In the genomic region with DNA sequence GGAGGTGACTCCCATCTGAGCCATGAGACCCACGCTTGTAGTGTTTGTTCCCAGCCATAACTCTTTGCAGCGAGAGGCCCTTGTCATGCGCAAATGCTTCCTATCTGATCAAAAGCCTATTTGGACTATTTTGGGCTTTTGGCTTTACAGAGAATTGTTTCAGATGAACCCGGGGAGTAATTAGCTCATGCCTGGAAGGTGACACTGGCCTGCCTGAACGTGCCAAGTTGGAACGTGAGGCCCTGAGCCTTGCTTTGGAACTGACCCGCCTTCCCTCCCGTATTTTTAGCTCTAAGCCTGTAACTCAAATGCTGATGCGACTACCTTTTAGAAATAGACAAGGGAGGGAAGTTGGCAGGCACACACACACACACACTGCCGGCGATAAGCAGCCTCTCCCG, we compare ENCODE assay signal across 9 mouse cellular contexts.
DNase-seq lines count a peak whose midpoint lies in the region; ATAC-seq and TF ChIP-seq lines count a peak whose summit lies in the region.
"Had no signal": no experiment of that assay in that cellular context is flagged by ENCODE, and none has a peak within 500 bp of the region (broad histone marks: within the 10 kb centered on the region; RNA-seq: fewer than 3 reads in every experiment).

No protein-coding gene starts in this region.

- no peak overlapping the region for H3K4me3 ChIP-seq in kidney, embryonic 16.5 days (ENCODE audit: low read length)
- H3K4me3 ChIP-seq in kidney, adult 2 months (ENCODE audit: insufficient read depth, low read depth, low read length): no peak overlapping the region
- H3K4me3 ChIP-seq in embryonic facial prominence, embryonic 15.5 days (replicated peaks): peak overlapping the region; percentile 23
- H3K4me3 ChIP-seq in intestine, embryonic 15.5 days (replicated peaks): no peak overlapping the region
- no peak overlapping the region for H3K4me3 ChIP-seq in neural tube, embryonic 15.5 days (replicated peaks)

- H3K27ac ChIP-seq in kidney, embryonic 16.5 days (ENCODE audit: low read length): peak overlapping the region; percentile 69
- no peak overlapping the region for H3K27ac ChIP-seq in kidney, adult 2 months (ENCODE audit: insufficient read depth, low read depth, low read length)
- peak overlapping the region; percentile 67 for H3K27ac ChIP-seq in embryonic facial prominence, embryonic 15.5 days (replicated peaks)
- H3K27ac ChIP-seq in intestine, embryonic 15.5 days: peak overlapping the region; percentile 30
- no peak overlapping the region for H3K27ac ChIP-seq in neural tube, embryonic 15.5 days (replicated peaks)
- H3K27ac ChIP-seq: liver, embryonic 14.5 days had no signal

- no peak for DNase-seq in kidney, adult 2 months
- peak; percentile 45 for DNase-seq in cerebellum, adult 8-10 months
- DNase-seq in c-Kit-positive CD71-positive TER-119-positive erythroid progenitor cells, embryonic 14.5 days (ENCODE audit: low spot score): no peak

- peaks cover 40% of the 10 kb centered on the region for H3K4me1 ChIP-seq in kidney, embryonic 16.5 days (ENCODE audit: insufficient read depth, low read length)
- H3K4me1 ChIP-seq in kidney, adult 2 months (ENCODE audit: control insufficient read depth, insufficient read depth, low read length): no peaks in the 10 kb centered on the region
- peaks cover 44% of the 10 kb centered on the region for H3K4me1 ChIP-seq in embryonic facial prominence, embryonic 15.5 days
- peaks cover 14% of the 10 kb centered on the region; the same call in 1 of the 2 replicates for H3K4me1 ChIP-seq in intestine, embryonic 15.5 days (replicated peaks)
- H3K4me1 ChIP-seq in neural tube, embryonic 15.5 days: peaks cover 18% of the 10 kb centered on the region

- no peak for ATAC-seq in kidney, embryonic 16.5 days (ENCODE audit: low FRiP score, low TSS enrichment)
- no peak for ATAC-seq in embryonic facial prominence, embryonic 15.5 days (ENCODE audit: insufficient number of reproducible peaks, low FRiP score, low TSS enrichment, low read depth)
- ATAC-seq in intestine, embryonic 15.5 days: no peak
- no peak for ATAC-seq in monocyte, adult 5-6 weeks (replicated peaks; ENCODE audit: insufficient number of reproducible peaks, low FRiP score, low TSS enrichment, poor library complexity, severe bottlenecking)
- no peak for ATAC-seq in neural tube, embryonic 15.5 days (ENCODE audit: low FRiP score)

- H3K9me3 ChIP-seq in kidney, embryonic 16.5 days (ENCODE audit: low read length): no peaks in the 10 kb centered on the region
- no peaks in the 10 kb centered on the region for H3K9me3 ChIP-seq in embryonic facial prominence, embryonic 15.5 days (replicated peaks)
- H3K9me3 ChIP-seq in intestine, embryonic 15.5 days: no peaks in the 10 kb centered on the region
- H3K9me3 ChIP-seq in neural tube, embryonic 15.5 days (replicated peaks): no peaks in the 10 kb centered on the region

- WGBS in kidney, embryonic 16.5 days: 70% methylated on average over 12 of the region's 12 CpGs
- 68% methylated on average over 12 of the region's 12 CpGs for WGBS in kidney, adult 2 months
- 60% methylated on average over 12 of the region's 12 CpGs for WGBS in embryonic facial prominence, embryonic 15.5 days
- 71% methylated on average over 12 of the region's 12 CpGs for WGBS in intestine, embryonic 15.5 days
- 73% methylated on average over 12 of the region's 12 CpGs for WGBS in neural tube, embryonic 15.5 days

- TF ChIP-seq POLR2A in kidney, adult 2 months (IDR thresholded peaks at IDR 0.05; ENCODE audit: low read depth, low read length): no peak

- H3K4me2 ChIP-seq in kidney, embryonic 16.5 days (replicated peaks; ENCODE audit: low read depth, low read length): no peak overlapping the region
- H3K4me2 ChIP-seq in embryonic facial prominence, embryonic 15.5 days (replicated peaks): peak overlapping the region; percentile 13
- H3K4me2 ChIP-seq in intestine, embryonic 15.5 days (replicated peaks): no peak overlapping the region
- no peak overlapping the region for H3K4me2 ChIP-seq in neural tube, embryonic 15.5 days

- H3K27me3 ChIP-seq in kidney, embryonic 16.5 days (ENCODE audit: insufficient read depth, low read length): no peaks in the 10 kb centered on the region
- H3K27me3 ChIP-seq in kidney, adult 2 months (replicated peaks; ENCODE audit: control insufficient read depth, insufficient read depth, low read length): no peaks in the 10 kb centered on the region
- no peaks in the 10 kb centered on the region for H3K27me3 ChIP-seq in embryonic facial prominence, embryonic 15.5 days
- no peaks in the 10 kb centered on the region for H3K27me3 ChIP-seq in intestine, embryonic 15.5 days (replicated peaks)
- H3K27me3 ChIP-seq in neural tube, embryonic 15.5 days (replicated peaks): no peaks in the 10 kb centered on the region

- no peak for TF ChIP-seq CTCF in kidney, adult 2 months (conservative IDR thresholded peaks at IDR 0.05; ENCODE audit: insufficient read depth, insufficient read length, low read depth, low read length)

- peaks cover 33% of the 10 kb centered on the region for H3K36me3 ChIP-seq in kidney, embryonic 16.5 days (ENCODE audit: insufficient read depth, low read length)
- no peaks in the 10 kb centered on the region for H3K36me3 ChIP-seq in kidney, adult 2 months (ENCODE audit: control insufficient read depth, insufficient read depth, low read length)
- H3K36me3 ChIP-seq in embryonic facial prominence, embryonic 15.5 days: peaks cover 9% of the 10 kb centered on the region; the same call in 1 of the 2 replicates
- no peaks in the 10 kb centered on the region; the same call in 1 of the 2 replicates for H3K36me3 ChIP-seq in intestine, embryonic 15.5 days
- H3K36me3 ChIP-seq in neural tube, embryonic 15.5 days: peaks cover 6% of the 10 kb centered on the region; the same call in 1 of the 2 replicates

- no peak overlapping the region for H3K9ac ChIP-seq in kidney, embryonic 16.5 days (replicated peaks; ENCODE audit: low read length)
- no peak overlapping the region for H3K9ac ChIP-seq in embryonic facial prominence, embryonic 15.5 days
- H3K9ac ChIP-seq in intestine, embryonic 15.5 days: no peak overlapping the region
- no peak overlapping the region for H3K9ac ChIP-seq in neural tube, embryonic 15.5 days (replicated peaks)
- H3K9ac ChIP-seq: liver, embryonic 14.5 days had no signal

Comparison
In these comparisons a context has a peak if more than half of its experiments do, and no peak if none do; other contexts are left out.
1. H3K27ac ChIP-seq: peak in kidney, embryonic 16.5 days (single experiment), embryonic facial prominence, embryonic 15.5 days (single experiment) and intestine, embryonic 15.5 days (single experiment); none in kidney, adult 2 months (single experiment) and neural tube, embryonic 15.5 days (single experiment).